Mouse (Mus musculus) gastrocnemius, adult 18-20 months (tissue): Measurements from ENCODE around the gene Gm609. TPM values are rescaled to one million over a fixed set of nuclear protein-coding genes. Genes with fewer than 3 reads are reported as not detected.

ENCODE experiments used
- DNase-seq: peaks from one replicate; pipeline ENCODE4 v3.0.0; 2021; ENCODE audit warnings: low spot score
- total RNA-seq, 2 experiments: library from RNA; stranded (reverse); gene quantifications; 2 replicates each; pipeline ENCODE4 v1.2.3; 2021

Gm609 gene
- total RNA-seq, 2 experiments from 2014 or later: 0.09 TPM; not detected in 1

DNA sequence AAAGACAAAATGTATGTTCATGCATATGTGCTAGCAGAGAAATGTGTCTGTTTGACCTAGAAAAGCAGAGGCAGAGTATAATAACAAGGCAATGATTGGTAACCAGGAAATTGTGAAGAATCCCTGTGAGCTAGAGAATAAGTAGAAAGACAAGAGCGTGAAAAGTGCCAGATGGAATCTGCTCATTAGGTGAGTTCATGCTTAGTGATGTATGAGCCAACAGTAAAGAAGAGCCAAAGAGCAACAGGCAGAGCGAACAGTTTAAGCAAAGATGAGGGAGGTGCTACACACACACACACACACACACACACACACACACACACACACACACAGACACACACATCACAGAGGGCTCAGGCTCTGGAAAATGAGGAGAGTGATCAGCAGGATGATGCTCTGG is 95.3 kb downstream of the Gm609 start:
- DNase-seq: no peak

DNA sequence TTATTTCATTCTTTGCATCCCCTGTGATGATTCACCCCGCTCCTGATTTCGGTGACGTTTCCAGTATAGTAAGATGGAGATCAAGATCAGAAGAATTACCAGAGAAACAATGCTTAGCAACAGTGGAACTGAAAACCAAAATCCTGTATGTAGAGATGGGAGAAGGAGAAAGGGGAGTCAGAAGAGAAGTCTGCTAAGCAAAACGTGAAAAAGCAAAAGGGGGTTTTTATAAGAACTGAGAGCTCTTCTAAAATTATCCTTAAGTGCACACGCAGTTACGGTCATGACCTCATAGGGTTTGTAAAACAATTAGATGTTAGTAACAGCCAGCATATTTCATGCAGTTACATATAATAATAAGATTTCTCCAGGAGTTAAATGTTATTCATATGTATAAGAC is 100.5 kb downstream of the Gm609 start:
- DNase-seq: no peak

DNA sequence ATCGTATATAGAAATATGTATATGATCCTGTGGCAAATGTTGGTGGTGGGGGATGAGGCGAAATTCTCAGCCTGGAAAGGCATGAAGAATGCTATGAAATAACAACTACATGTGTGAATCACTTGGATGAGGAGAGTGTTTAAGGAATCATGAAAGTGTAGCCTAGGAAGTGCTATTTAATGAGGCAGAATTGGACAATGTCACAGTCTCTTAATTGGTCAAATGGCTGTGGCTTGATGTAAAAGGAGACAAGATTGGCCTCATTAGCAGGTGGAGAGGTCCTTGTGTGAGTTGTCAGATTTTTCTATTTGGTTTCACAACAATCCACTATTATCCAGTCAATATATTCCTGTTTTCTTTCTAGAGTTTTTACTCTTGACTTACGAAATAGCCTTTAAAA is 101.1 kb downstream of the Gm609 start:
- DNase-seq: no peak

DNA sequence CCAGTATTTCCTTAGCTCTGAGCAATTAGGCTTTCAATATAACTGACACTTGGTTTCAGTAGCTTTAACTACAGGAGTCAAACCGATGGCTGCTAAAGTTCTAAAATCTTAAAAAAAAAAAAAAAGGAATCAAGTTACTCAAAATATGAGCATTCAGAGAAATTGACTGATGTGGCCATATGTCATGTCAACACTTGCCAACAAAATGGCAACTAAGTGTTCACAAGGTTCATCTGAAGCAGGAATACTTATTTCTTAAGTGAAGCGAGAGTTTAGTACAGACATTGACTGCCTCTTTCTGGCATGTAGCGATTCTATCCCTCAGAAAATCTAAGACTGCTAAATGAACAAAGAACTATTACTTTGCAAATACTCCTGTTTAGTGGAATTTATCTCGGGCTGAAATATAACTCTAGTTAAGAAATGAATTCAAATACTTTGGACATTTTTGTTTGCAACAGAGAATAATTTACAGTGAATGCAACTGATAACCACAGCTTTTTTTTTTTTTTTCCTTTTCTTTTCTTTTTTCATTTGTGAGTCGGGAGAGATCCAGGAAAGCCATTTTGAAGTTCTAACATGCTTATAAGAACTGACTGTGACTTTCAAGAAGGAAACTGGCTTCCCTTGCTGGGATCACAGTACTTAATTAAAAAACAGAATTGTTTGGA is 102.3 kb downstream of the Gm609 start:
- DNase-seq: no peak

DNA sequence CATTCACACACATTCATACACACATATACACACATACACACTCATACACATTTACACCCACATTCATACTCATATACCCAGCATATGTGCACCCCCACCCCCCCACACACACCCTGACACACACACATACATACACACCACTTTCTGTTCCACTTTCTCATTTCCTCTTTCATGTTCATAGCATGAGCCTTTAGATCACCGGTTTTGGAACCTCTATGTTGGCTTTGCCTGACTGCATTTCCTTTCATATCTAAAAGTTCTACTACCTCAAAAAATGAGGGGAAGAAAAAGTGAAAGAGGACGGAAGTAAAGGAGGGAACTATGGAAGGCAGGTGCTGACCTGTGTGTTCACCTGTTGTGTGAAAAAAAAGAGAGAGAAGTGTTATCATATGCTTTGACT is 102.9 kb downstream of the Gm609 start:
- no peak for DNase-seq

DNA sequence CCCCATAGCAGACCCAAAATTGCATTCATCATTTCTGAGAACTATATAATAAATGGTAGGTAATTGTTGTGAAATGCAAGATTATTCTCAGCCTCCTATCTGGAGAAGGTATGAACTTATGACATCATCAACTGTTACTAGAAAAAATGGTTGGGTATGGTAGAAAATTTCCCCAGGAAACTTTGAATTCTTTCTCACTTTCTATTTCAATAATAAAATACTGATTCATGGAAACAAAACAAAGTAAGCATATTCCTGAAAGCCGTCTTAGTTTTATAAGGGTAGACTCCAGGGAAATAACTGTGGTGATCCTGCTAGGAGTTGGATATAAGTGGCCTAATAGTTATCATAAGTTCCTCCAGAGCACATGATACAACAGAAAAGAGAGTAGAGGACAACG is 103.7 kb downstream of the Gm609 start:
- DNase-seq: no peak

DNA sequence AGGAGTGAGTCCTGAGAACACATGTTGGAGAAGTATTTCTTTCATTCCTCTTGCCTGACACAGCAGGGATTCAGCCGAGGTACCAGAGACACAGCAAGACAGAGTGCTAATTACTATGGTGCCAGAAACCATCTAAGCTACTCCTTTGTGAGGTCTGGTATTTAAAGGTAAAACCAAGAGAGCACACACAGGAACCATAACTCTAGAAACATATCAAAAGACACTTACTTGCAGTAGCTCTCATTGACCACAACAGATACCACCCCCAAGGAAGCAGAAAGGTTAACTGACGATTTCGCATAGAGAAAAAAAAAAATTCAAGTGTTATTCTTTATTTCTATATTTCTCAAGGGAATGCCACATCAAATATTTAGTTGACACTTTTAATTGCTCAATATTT is 111.0 kb downstream of the Gm609 start:
- no peak for DNase-seq

DNA sequence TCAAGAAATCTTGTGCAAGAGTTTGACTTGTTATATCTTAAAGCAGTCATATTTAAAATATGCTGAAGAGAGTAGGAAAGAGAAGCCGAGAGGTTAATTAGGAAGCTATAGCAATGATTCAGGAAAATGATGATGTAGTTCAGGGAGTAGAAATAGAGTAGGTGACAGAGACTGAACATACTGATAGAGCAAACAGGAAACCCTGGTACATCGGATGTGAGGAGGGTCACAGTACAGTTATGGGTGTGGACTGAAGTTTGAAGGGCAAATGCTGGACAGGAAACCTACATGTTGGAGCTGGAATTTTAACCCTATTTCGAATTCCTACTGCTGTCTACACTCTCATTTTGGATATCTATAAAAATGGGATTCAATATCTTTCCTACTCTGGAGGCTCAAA is 113.8 kb downstream of the Gm609 start:
- DNase-seq: no peak

DNA sequence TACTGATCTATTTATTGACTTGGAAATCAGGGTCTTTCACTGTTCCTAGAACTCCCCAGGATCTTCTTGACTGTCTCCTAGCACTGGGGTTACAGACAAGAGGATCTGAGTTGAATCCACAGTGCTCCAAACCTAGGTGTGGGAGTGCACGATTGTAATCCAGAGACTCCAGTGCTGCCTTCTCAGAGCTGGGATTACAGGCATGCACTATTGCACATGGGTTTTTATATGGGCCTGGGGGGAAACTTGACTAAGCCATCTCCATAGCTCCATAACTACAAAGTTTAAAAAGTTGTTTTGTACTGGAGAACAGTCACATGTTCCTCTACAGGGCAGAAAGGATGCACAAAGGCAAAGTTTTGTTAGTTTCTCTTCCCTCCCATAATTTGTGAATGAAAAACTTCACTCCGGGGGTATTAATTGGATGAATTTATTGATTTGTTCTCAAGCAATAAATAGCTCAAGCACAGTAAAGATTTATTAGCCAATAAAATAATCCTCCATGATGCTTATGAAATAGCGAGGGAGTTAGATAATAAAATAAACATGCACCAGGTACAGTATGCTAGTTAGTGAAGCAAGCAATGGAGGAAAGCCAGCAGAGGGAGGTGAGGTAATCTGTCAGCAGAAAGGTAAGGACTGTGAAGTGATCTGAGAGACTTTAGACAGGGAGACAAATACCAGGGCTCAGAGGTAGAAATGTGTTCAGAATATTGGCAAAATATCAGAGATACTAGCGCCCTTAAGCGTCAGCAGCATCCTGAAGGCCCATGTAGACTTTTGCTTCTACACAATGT is 114.4 kb downstream of the Gm609 start:
- DNase-seq: no peak

DNA sequence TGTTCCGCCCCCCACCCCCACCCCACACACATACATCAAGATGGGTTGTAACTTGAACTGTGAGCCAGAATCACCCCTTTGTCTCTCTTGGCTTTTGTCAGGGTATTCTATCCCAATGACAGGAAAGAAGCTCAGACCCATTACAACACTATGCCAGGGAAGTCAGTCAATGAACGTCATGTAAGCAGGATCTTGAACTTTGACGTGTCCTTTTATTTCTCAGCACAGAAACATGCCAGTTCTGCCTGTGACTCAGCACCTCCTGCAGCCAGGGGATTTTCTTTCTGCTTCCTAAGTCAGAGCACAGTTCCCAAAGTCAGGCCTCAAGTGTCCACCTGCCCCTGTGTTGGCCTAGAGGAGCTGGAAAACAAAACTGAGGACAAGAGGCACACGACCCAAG is 115.4 kb downstream of the Gm609 start:
- no peak for DNase-seq

DNA sequence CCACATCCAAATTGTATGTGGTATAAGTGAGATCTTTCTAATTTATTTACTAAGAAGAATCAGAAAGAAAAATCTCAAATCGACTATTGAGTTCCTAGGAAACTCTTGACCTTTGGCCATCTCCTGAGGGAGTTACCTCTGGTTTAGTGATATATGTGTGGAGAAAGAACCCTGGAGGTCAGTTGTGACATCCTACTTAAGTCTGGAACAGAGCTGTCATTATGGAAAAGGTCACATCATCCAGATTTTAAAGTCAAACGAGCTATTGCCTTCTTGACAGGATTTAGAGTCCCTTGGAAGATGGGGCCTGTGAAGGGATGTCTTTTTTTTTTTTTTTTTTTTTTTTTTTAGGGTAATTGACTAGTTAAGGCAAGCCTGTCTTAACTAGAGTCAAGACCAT is 116.0 kb downstream of the Gm609 start:
- no peak for DNase-seq

DNA sequence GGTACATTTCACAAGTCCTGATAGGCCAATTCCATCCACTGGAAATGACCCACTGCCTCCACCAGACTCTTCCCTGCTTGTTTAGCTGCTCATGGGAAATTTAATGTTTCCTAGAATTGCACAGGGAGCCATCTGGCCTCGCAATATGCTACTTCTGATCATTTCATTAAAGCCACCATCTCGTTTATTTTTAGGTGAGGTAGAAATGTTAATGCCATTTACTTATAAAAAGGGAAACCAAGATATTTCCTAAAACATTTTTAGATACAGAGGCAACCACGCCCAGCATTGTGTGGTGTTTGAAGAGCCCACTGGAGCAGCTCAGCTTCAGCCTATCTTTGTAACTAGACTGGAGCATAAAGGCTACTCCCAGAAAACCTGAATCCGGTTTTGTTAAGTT is 116.5 kb downstream of the Gm609 start:
- no peak for DNase-seq

DNA sequence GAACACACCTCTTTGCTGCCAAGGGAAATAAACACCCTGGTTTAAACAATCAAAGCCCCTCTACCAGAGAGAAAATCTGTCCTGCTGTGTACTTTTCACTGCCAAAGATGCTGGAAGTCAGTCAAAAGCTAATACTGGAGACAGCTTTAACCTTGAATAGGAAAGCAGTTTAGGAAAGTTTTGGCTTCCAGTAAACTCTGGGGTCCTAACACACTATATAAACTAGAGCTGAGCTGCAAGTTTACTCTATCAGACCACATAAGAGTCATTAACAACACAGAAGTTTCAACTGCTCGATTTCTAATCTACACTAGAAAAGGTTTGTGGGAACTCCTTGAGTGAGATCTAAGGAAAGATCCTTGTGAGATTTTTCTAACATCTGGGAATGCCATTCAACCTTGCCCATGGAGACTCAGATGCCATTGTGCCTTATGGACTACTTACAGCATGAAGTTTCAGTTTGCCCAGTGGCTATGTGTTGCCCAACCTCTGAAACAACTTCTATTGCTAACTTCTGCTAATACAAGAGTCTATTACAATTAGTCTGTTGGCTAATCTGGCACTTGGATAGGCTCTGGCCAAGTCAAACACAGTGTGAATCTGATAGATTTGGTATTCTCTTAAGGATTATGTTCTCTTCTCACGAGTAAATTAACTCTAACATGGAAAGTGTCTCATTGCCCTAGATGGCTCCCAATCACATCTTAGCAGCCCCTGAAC is 117.1 kb downstream of the Gm609 start:
- no peak for DNase-seq

DNA sequence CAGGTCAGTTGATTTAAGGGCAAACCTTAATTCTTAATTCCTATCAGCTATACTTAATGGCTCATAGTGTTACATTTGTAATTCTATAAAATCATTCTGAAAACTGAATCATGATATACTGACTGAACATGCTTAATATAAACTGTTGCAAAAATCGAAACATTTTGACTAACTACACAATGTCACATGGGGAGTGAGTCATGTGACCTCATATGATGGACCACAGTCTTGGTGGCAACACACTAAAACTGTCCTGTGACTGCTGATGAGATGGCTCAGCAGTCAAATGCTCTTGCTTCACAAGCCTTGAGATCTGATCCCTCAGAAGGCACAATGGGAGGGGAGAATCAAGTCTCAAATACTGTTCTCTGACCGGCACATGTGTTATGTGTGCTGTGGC is 118.7 kb downstream of the Gm609 start:
- DNase-seq: no peak

DNA sequence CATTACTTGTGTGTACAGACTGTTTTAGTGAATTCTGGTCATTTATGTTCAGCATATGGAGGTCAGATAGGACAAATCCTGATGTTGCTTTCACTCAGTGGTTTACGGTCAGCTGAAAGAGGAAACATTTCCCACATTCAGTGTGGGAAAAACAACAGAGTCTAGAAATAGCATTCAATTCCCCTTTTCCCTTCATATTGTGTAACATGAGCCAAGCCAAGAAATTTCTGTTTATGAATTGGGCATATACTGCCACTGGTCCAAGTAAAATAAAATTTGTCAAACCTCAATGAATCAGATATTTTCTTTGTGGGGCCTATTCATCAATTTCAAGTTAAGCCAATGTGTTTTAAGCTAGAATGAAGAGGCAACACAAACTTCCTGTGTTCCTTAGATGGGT is 121.7 kb downstream of the Gm609 start:
- no peak for DNase-seq

DNA sequence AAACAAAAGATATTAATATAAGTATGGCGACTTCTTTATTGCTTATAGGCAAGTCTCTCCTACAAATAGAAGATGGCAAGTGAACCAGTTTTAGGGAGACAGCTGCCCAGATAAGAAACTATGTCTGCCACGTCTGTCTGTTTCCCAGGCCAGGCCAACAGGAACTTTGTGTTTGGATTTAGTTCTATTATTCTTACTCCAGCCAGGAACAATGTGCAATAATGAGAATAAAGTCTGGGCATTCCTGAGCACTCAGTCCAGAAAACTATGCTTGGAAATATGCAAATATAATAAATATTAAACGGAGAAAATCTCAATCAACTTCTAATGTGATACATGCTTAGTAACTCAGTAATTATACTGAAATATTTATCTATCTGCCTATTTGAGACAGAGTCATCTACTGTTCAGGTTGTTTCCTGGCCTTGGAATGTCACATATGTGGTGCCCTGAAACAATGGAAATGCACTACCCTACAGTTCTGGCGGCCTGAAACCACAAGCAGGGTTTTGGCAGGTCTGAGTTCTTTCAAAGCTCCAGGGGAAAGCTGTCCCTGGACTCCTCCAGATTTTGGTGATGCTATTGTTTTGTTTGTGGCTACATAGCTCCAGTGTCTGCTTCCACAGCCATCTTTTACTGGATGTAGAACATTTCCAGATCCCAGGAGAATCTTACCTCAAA is 123.3 kb downstream of the Gm609 start:
- DNase-seq: no peak

DNA sequence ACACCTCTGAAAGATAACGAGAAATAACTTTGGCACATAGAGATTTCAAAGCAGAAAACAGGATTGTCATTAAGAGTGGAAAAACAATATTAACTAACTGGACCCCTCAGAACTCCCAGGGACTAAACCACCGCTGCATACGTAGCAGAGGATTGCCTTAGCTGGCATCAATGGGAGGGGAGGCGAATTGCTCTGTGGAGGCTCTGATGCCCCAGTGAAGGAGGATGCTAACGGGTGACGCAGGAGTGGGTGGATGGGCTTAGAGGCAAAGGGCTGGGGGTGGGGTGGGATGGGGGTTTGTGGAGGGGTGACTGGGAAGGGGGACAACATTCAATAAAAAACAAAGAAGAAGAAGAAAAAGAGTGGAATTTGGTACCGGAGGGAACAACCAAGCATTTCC is 126.7 kb downstream of the Gm609 start:
- no peak for DNase-seq

DNA sequence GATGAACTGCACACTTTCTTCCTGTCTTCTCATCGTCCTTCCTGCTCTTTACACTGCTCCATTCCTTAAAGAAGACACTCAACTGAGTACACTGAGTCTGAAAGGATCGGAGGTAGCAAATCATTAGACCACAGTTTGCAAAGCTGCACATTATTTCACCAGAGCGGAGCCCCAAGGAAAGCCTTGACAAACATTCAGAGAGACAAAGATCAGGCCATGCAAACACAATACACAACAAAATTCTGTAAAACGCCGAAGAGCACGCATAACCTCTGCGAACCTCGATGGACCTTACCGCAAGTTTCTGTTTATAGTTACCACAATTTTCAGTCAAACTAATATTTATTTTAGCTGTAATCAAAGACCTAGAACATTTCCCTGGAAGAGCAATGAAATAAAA is 127.4 kb downstream of the Gm609 start:
- DNase-seq: no peak

DNA sequence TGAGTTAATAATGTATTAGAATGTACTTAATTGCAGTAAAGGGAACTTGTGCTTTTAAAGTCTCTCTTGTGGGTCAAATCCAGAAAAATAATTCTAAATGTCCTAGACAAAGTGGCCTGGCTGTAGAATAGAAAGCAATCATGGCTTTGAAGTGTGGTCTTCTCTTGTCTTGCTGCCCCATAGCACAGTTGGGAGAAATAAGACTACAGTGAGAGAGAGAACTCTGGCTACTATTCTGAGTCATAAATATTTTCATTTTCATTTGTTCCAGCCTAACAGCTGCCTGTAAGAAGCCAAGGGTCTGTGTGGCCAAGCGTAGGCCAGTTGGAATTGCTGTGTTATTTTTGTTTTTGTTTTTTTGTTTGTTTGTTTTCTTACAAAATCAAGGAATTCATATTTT is 128.1 kb downstream of the Gm609 start:
- DNase-seq: no peak

DNA sequence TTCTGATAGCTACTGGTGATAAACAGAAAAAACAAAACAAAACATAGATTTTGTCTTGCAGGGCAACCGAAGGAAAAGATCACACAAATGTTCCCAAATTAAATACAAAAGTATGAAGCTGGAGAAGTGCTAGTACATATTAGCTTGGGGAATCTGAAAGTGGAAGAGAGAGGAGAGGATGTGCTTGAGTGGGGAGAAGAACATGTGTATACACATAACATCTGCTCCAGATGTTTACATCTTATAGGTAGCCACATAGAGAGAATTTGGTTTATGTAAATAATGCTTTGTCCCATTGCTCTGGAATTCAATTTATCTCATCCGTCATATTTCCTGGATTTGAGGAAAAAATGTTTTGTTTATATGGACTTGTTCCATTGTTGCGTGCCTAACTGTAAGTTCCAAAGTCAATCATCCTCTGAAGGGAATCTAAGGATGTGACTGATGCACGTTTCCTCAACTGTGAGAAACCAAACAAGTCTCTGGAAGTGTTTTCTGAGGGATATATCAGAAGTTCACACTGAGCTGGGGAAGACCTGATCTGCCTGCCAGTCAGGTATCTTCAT is 129.2 kb downstream of the Gm609 start:
- no peak for DNase-seq
